Mouse (Mus musculus) brain, embryonic 14.5 days (tissue): ENCODE measurements around the gene Arhgap45. TPM values are rescaled to one million over a fixed set of nuclear protein-coding genes. Genes with fewer than 3 reads are reported as not detected.
A peak's percentile ranks its signal among the peaks of the same experiment; 100 is the strongest.
"Not testable (repeated sequence)": the region's sequence is repeated elsewhere in the genome, so short reads cannot be mapped to it uniquely, and the experiment has no call there.

Experiments
- DNase-seq: peaks from one replicate; pipeline ENCODE4 v3.0.0-alpha.2; 2011; ENCODE audit warnings: low read depth
- CTCF ChIP-seq: fragments of 200-500 bp; IDR thresholded peaks from 2 replicates; pipeline ENCODE4 v1.5.1; 2012; ENCODE audit warnings: inconsistent platforms, mild to moderate bottlenecking, moderate library complexity, borderline replicate concordance; ENCODE audit not compliant: insufficient read depth, insufficient read length; ENCODE audit errors: extremely low read depth
- POLR2A ChIP-seq: fragments of 200-500 bp; IDR thresholded peaks from 2 replicates; pipeline ENCODE4 v1.6.1; 2012; ENCODE audit warnings: mild to moderate bottlenecking, inconsistent platforms, borderline replicate concordance; ENCODE audit not compliant: poor library complexity, insufficient read depth, insufficient read length, severe bottlenecking; ENCODE audit errors: extremely low read depth
- polyA plus RNA-seq: library from polyadenylated mRNA; depleted of rRNA; stranded (reverse); fragments of >200 nt; gene quantifications from 2 replicates; pipeline ENCODE4 v1.2.3, GENCODE M21; 2012

Gene Arhgap45
- polyA plus RNA-seq, 1 experiment = 3.4 TPM

GRCm38 (mm10) chr10:80053831-80054815 lies 37.7 kb downstream of the Arhgap45 start:
- DNase-seq = peak; percentile 73
- no peak for TF ChIP-seq CTCF
- 0 out of 2 replicates have a peak, but pooled peaks have one; percentile 9 for TF ChIP-seq POLR2A

- DNase-seq = not testable (repeated sequence)
These were observed 38.5 kb downstream of the Arhgap45 start for GRCm38 (mm10) chr10:80054911-80055310.

- TF ChIP-seq CTCF = no peak
- TF ChIP-seq POLR2A = no peak
- DNase-seq = no peak
These were observed 38.9 kb downstream of the Arhgap45 start for GRCm38 (mm10) chr10:80055364-80055763.

- TF ChIP-seq CTCF (no peak), POLR2A (no peak)
- no peak for DNase-seq
These were observed 39.4 kb downstream of the Arhgap45 start for GRCm38 (mm10) chr10:80055891-80056290.

GRCm38 (mm10) chr10:80056506-80056905 lies 40.1 kb downstream of the Arhgap45 start:
- no peak for DNase-seq
- TF ChIP-seq CTCF (no peak), POLR2A (no peak)

- DNase-seq = no peak
- no peak for TF ChIP-seq CTCF
- TF ChIP-seq POLR2A = no peak
These were observed 40.7 kb downstream of the Arhgap45 start for GRCm38 (mm10) chr10:80056976-80057682.

GRCm38 (mm10) chr10:80057683-80058326 lies 41.4 kb downstream of the Arhgap45 start:
- DNase-seq = no peak
- no peak for TF ChIP-seq CTCF
- TF ChIP-seq POLR2A = no peak

- TF ChIP-seq POLR2A = no peak
- no peak for TF ChIP-seq CTCF
- DNase-seq = no peak
These were observed 46.7 kb downstream of the Arhgap45 start for GRCm38 (mm10) chr10:80063104-80063503.

GRCm38 (mm10) chr10:80063877-80064650 lies 47.6 kb downstream of the Arhgap45 start:
- no peak for TF ChIP-seq CTCF
- no peak for TF ChIP-seq POLR2A
- DNase-seq = no peak

- TF ChIP-seq CTCF = no peak
- TF ChIP-seq POLR2A = no peak
- no peak for DNase-seq
These were observed 52.8 kb downstream of the Arhgap45 start for GRCm38 (mm10) chr10:80069251-80069650.
